Mouse (Mus musculus) megakaryocyte, embryonic 14.5 days (primary cell): ENCODE data around the gene Gm39115.

Experiments used
- FLI1 ChIP-seq: IDR thresholded peaks from 2 replicates; pipeline ENCODE4 v1.6.1; 2012; ENCODE audit warnings: low read length, inconsistent platforms, mixed read lengths
- GATA1 ChIP-seq: IDR thresholded peaks from 3 replicates; pipeline ENCODE4 v1.6.1; 2012; ENCODE audit warnings: mixed read lengths, low read length, inconsistent platforms, borderline replicate concordance

GRCm38 (mm10) chr7:142178685-142179084 lies 42.9 kb upstream of the Gm39115 start:
- TF ChIP-seq GATA1 (no peak), FLI1 (no peak)
